Mouse (Mus musculus): ENCODE data around the gene Rsad2. TPM values are rescaled to one million over a fixed set of nuclear protein-coding genes. Genes with fewer than 3 reads are reported as not detected.
"Not testable (repeated sequence)": the region's sequence is repeated elsewhere in the genome, so short reads cannot be mapped to it uniquely, and the experiment has no call there.

The Rsad2 gene
- polyA plus RNA-seq, 1 experiment from 2014 or later = 52.5 TPM

DNA sequence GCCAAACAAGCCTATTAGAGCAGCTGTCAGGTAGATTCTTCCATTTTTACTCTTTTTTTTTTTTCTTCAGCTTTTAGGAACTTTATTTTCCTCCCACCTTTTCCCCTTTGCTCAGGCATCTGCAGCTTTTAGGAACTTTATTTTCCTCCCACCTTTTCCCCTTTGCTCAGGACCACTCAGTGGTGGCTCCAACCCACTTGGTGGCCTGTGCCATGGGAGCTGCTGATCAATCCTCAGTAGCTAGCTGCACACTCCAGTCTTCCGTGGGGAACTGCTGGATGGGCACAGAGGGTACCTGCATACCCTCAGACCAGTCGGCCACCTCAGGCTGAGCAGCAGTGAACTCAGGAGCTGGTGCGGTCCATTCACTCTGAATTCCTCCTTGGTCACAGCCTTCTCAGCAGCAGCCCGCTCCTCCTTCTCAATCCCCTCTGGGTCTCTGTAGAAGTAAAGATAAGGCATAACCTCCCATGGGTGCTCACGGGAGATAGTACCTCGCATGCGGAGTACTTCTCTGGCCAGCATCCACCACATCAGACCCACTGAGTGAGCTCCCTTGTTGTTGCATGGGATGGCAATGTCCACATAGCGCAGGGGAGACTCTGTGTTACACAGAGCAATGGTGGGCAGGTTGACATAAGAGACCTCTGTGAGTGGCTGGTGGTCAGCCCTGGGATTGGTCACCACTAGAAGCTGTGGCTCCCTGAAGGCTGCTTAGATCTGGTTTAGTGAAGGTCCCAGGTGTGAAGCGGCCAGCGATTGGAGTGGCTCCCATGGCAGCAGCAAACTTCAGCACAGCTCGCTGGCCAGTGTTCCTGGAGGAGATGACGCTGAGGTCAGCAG, 29.7 kb upstream of the Rsad2 start:
- H3K4me1 ChIP-seq (ENCODE audit: insufficient read depth); H3K27me3 ChIP-seq (ENCODE audit: insufficient read depth, low read length); H3K9me3 ChIP-seq (ENCODE audit: low read length); H3K4me3 ChIP-seq (ENCODE audit: low read depth, low read length); H3K36me3 ChIP-seq (replicated peaks; ENCODE audit: insufficient read depth, low read length): not testable (repeated sequence)
- H3K27ac ChIP-seq (ENCODE audit: low read depth) = peak overlapping the region; percentile 67
- DNase-seq (peak; percentile 43), ATAC-seq (peak; percentile 56; the same call in 1 of the 2 replicates)
- H3K9ac ChIP-seq (replicated peaks) = 0 out of 2 replicates have a peak overlapping the region, but pooled peaks have one; percentile 30
- 61% methylated on average over 12 of the region's 12 CpGs for WGBS (ENCODE audit: insufficient replicate concordance)
- peak overlapping the region; percentile 52 for H3K4me2 ChIP-seq (ENCODE audit: low read depth, low read length)
- peak; percentile 94 for TF ChIP-seq EP300 (IDR thresholded peaks at IDR 0.05; ENCODE audit: low read depth)

DNA sequence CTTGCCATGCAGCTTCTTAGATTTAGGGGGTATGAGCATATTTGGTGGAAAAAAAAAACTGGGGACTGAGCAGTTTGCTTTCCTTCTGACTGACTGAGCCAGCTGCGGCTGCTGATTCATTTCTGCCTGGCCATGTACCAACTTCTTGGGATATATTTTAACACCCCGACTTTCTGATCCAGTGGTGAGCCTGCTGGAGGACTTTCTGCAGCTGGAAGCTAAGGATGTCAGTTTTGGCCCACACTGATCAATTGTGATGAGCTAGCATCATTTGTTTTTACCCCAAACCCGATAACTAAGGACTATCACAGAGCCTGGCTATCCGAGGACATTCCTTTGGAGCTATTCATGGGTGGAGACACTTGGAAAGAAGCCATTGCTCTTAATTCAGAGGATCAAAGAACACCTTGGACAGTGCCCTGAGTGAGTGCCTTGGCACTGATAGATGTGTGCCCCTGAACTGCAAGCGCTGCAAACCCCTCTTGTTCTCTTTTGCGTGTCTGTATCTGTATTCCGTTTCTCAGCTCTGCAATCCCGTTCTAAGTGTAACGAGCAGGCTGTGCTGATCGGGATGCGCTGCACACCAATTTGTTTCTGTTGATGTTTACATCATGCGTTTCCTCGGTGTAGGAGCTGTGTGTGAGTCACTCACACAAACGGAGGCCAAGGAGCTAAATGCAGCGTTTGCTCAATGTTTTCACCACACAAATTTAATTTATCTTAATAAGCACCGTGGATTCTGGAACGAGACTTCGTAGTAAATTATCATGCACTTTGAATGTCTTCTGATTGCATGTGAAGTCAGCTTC, 22.1 kb upstream of the Rsad2 start:
- Histone ChIP-seq H3K27me3 (ENCODE audit: insufficient read depth, low read length) (no peaks in the 10 kb centered on the region), H3K9ac (replicated peaks) (no peak overlapping the region), H3K4me3 (ENCODE audit: low read depth, low read length) (no peak overlapping the region), H3K27ac (ENCODE audit: low read depth) (no peak overlapping the region), H3K4me2 (ENCODE audit: low read depth, low read length) (no peak overlapping the region), H3K36me3 (replicated peaks; ENCODE audit: insufficient read depth, low read length) (peaks cover 54% of the 10 kb centered on the region), H3K4me1 (ENCODE audit: insufficient read depth) (peaks cover 10% of the 10 kb centered on the region), H3K9me3 (ENCODE audit: low read length) (no peaks in the 10 kb centered on the region)
- ATAC-seq = no peak
- WGBS (ENCODE audit: insufficient replicate concordance) = 84% methylated on average over 18 of the region's 18 CpGs
- no peak for DNase-seq
- no peak for TF ChIP-seq EP300 (IDR thresholded peaks at IDR 0.05; ENCODE audit: low read depth)
- TF ChIP-seq CTCF (IDR thresholded peaks at IDR 0.05; ENCODE audit: low read depth) = no peak

DNA sequence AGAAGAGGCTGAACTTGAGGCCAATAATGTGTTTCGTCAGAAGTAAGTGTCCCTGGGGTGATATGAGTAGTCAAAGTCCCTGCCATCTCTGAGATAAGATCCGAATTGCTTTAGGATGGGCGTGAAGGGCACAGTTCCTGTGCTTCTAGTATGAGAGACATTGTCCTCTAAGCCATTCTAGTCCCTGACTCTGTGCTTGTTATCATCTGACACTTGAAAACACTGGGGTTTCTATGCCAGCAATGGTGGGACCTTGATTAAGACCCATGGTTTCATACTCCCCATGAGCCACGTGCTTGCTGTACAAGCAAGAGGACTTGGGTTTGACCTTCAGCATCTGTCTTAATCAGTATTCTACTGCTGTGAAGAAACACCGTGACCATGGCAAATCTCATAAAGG, 20.9 kb upstream of the Rsad2 start:
- 63% methylated on average over 5 of the region's 5 CpGs for WGBS (ENCODE audit: insufficient replicate concordance)
- H3K4me3 ChIP-seq (ENCODE audit: low read depth, low read length) = no peak overlapping the region
- no peaks in the 10 kb centered on the region for H3K27me3 ChIP-seq (ENCODE audit: insufficient read depth, low read length)
- H3K4me2 ChIP-seq (ENCODE audit: low read depth, low read length) = no peak overlapping the region
- TF ChIP-seq EP300 (IDR thresholded peaks at IDR 0.05; ENCODE audit: low read depth) = 0 out of 2 replicates have a peak, but pooled peaks have one; percentile 18
- TF ChIP-seq CTCF (IDR thresholded peaks at IDR 0.05; ENCODE audit: low read depth) = no peak
- H3K36me3 ChIP-seq (replicated peaks; ENCODE audit: insufficient read depth, low read length) = peaks cover 63% of the 10 kb centered on the region
- no peak overlapping the region for H3K27ac ChIP-seq (ENCODE audit: low read depth)
- ATAC-seq (no peak), DNase-seq (no peak)
- H3K9me3 ChIP-seq (ENCODE audit: low read length) = no peaks in the 10 kb centered on the region
- no peak overlapping the region for H3K9ac ChIP-seq (replicated peaks)
- peaks cover 19% of the 10 kb centered on the region for H3K4me1 ChIP-seq (ENCODE audit: insufficient read depth)

DNA sequence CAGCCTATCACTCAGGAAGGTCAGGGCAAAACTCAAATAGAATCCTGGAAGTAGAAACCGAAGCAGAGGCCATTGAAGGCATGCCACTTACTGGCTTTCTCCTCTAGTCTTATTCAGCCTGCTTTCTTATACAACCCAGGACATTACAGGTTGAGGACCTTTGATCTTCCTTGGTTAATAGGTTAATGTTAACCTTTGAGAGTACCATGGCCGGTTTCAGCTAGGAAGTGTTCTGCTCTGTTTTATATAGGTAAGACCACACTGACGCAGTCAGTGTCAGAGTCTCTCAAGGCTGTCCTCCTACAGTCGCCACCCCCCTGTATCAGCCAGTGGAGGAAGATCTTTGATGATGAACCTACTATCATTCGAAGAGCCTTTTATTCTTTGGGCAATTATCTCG, 17.5 kb upstream of the Rsad2 start:
- no peaks in the 10 kb centered on the region for H3K9me3 ChIP-seq (ENCODE audit: low read length)
- peak overlapping the region; percentile 88 for H3K27ac ChIP-seq (ENCODE audit: low read depth)
- H3K4me3 ChIP-seq (ENCODE audit: low read depth, low read length) = no peak overlapping the region
- H3K36me3 ChIP-seq (replicated peaks; ENCODE audit: insufficient read depth, low read length) = peaks cover 63% of the 10 kb centered on the region
- no peaks in the 10 kb centered on the region for H3K27me3 ChIP-seq (ENCODE audit: insufficient read depth, low read length)
- TF ChIP-seq CTCF (IDR thresholded peaks at IDR 0.05; ENCODE audit: low read depth) (no peak), EP300 (IDR thresholded peaks at IDR 0.05; ENCODE audit: low read depth) (no peak)
- peaks cover 35% of the 10 kb centered on the region for H3K4me1 ChIP-seq (ENCODE audit: insufficient read depth)
- peak overlapping the region; percentile 22 for H3K9ac ChIP-seq (replicated peaks)
- DNase-seq = no peak
- 69% methylated on average over 6 of the region's 6 CpGs for WGBS (ENCODE audit: insufficient replicate concordance)
- H3K4me2 ChIP-seq (ENCODE audit: low read depth, low read length) = peak overlapping the region; percentile 97
- no peak for ATAC-seq

DNA sequence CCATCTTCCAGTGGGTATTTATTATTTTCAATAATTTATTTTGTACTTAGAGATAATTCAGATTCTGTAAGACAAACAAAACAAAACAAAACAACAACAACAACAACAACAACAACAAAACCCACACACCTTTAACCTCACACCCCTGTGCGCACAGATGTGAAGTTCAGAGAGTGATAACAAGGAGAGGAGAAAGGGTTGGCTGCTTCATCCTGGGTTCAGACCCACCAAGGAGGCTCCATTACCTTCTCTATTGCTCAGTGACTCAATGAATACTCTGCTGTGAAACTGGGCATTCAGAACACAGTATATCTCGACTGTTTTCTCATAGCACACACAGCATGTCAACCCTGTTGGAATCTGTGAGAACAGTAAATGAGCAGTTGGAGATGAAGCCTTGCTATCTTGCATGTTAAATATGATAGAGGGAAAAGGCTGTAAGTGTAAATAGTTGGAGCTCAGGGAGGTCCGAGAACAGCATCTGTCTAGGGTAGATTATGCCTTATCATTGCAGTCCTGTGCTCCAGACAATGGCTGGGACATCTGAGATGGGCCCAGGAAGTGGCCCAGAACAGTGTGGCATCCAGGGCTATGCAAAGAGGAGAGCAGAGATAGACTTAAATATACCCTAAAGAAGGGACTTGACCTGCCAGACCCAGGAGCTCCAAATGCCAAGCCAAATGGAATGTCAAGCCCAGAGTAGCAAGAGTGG, 16.7 kb upstream of the Rsad2 start:
- Histone ChIP-seq H3K9me3 (ENCODE audit: low read length) (no peaks in the 10 kb centered on the region), H3K4me2 (ENCODE audit: low read depth, low read length) (peak overlapping the region; percentile 97), H3K27ac (ENCODE audit: low read depth) (peak overlapping the region; percentile 88), H3K4me1 (ENCODE audit: insufficient read depth) (peaks cover 38% of the 10 kb centered on the region), H3K9ac (replicated peaks) (peak overlapping the region; percentile 22), H3K4me3 (ENCODE audit: low read depth, low read length) (peak overlapping the region; percentile 96; the same call in 1 of the 2 replicates), H3K36me3 (replicated peaks; ENCODE audit: insufficient read depth, low read length) (peaks cover 59% of the 10 kb centered on the region), H3K27me3 (ENCODE audit: insufficient read depth, low read length) (no peaks in the 10 kb centered on the region)
- DNase-seq (peak; percentile 40), ATAC-seq (peak; percentile 86)
- WGBS (ENCODE audit: insufficient replicate concordance) = 47% methylated on average over 3 of the region's 3 CpGs
- TF ChIP-seq CTCF (IDR thresholded peaks at IDR 0.05; ENCODE audit: low read depth) = no peak
- peak; percentile 100 for TF ChIP-seq EP300 (IDR thresholded peaks at IDR 0.05; ENCODE audit: low read depth)

Data from liver, postnatal 0 days (tissue).